Mouse (Mus musculus) lung, adult 18-20 months (tissue): ENCODE results near the gene Ptprd.

ENCODE experiments used
- DNase-seq, 2 experiments: peaks; one replicate each; pipeline ENCODE4 v3.0.0; 2022; ENCODE audit warnings: mixed read lengths in 2 of 2

The Ptprd gene

DNA sequence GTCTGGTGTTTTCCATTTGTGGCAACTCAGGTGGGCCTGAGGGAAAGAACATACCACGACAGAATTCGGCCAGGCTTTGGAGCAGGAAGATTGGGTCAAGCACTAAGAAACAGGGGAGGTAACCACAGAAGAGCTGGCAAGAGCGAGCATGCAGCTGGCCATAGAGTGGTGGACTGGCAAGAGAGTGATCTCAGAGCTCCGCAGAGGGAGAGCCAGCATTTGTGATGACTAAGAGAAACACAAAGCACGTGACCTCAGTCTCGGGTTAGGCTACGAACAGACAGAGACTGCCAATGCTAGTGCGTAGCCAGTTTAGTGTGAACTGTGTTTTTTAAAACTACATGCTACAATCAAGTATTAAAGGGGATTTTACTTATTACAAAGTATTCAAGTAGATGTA lies 1042.9 kb downstream of the Ptprd start:
- DNase-seq = no peak

DNA sequence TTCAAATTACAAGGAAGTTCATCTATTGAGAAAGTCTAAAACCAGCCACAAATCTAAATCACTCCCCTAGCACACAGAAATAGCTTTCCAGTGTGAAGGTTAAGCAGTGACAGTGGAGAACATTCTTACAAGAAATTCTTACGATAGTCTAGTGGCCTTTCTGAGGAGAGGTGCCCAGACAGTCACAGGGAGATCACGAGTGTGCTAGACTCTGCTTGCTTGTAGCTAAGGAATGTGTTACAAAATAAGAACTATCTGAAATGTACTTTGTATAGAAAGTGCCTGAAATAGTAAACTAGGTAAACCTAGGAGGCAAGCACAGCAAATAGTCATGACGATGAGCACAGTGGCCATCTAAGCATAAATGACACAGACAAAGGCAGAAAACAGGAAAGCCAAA lies 1054.2 kb downstream of the Ptprd start:
- DNase-seq = no peak

DNA sequence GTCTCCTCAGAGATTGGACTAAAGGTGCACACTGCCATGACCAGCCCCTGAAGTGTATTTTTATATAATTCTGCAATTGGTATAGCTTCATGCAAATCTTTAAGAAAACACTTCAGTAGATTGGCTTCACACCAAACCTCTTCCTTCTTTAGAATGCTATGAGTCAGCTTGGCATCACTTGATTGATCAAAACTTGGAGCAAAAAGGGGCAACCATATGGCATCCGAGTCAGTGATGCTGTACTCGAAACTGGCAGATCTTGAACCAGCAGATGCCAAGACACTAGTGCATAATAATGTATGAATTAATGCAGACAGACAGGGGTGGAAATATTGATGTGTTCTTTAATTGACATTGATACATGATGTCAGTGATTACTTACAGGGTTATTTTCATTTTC lies 1056.2 kb downstream of the Ptprd start:
- DNase-seq = no peak

DNA sequence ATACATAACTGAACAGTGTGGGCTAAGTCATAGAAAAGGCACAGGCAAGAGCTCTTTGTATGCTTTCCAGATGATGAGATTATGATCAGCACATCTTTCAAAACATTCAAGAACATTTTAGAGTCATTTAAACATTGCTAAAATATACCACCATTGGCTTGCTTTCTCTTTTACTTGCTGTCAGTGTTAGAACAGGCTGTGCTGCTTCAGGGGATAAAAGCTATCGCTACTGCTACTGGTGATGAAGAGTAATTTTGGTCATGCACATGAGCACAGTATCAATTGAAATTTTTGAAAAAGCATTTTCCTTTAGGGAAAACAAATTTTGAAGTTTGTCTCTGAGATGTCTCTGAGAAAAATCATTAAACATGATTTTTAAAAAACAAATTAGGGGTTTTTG lies 1056.7 kb downstream of the Ptprd start:
- DNase-seq = no peak

DNA sequence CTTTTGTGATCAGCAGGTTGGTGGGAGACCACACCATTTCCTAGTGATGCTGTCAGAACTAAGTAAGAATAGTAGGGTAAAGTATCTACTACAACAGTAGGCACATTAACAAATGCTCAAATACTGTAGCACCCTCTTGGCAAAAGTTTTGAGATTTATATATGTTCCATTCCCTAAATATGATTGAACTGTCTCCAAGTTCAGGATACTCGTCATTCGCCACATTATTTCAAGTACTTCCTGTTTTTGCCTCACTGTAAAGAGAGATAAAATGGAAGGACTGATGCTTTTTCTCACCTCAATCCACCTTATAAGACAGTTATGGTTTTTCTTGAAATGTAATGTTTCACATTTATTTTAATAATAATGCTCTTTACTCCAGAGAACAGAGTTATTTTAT lies 1086.9 kb downstream of the Ptprd start:
- DNase-seq = no peak

DNA sequence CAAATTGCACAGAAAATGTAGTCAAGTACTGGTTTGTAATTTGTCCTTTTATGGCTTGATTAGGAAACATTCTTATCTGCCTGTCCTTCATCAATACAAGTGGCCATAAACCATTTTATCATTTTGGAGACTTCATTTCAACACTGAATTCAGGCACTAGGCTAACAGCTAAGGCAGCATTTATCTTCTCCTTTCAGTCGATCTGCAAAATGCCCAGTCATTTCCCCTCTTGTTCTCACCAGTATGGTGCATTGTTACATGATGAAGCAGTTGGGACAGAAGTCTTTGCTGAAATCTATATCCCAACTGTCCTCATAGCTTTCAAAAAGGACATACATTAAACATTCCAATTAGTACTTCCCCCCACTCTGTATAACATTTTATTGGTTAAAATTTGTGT lies 1100.9 kb downstream of the Ptprd start:
- no peak for DNase-seq

DNA sequence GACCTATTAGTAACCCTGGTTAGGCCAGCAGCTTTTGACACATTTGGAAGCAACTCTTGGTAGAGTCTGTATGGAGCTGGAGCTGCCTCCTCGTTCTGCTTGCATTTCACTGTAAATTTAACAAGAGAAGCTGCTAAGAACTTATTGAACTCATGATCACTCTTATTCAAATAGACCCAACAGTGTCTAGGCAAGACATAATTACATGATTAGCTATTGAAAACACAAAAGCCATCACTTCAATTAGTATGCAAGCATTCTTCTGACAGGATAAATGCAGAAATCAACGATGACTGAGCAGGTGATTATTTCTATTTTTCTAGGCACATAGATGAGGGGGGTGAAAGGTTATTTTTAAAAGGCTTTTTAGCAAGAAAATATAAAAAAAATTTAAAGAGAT lies 1104.5 kb downstream of the Ptprd start:
- DNase-seq = no peak

DNA sequence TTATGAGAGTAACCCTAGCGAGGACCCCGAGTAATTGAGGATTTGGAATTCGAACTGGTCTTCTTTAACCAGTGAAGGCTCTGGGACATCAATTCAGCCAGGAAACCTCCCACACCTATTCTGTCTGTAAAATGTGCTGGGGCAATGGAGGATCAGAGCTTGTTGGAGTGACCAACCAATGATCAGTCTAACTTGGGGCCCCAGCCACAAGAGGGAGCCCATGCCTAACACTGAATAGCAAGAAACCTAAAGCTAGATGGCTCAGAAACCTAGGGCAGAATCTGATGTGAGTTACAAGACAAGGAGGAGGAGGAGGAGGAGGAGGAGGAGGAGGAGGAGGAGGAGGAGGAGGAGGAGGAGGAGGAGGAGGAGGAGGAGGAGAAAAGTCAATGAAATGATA lies 1128.6 kb downstream of the Ptprd start:
- DNase-seq = no peak

DNA sequence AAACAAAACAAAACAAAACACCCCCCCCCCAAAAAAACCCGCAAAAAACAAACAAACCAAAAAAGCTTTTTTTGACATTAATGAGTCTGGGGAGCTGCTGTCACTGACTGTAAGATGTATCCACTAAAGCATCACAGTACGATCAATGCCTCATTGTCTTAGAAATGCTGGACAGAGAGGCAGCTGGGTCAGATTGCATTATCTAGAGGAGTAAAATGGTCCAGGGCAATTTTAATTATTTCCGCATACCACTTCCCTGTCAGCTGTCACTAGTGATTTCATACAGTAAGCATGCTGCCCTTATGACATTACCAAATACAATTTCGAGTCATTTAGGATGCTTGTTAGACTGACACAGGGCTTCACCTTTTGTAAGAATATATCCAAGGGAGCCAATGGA lies 1134.2 kb downstream of the Ptprd start:
- DNase-seq = no peak

DNA sequence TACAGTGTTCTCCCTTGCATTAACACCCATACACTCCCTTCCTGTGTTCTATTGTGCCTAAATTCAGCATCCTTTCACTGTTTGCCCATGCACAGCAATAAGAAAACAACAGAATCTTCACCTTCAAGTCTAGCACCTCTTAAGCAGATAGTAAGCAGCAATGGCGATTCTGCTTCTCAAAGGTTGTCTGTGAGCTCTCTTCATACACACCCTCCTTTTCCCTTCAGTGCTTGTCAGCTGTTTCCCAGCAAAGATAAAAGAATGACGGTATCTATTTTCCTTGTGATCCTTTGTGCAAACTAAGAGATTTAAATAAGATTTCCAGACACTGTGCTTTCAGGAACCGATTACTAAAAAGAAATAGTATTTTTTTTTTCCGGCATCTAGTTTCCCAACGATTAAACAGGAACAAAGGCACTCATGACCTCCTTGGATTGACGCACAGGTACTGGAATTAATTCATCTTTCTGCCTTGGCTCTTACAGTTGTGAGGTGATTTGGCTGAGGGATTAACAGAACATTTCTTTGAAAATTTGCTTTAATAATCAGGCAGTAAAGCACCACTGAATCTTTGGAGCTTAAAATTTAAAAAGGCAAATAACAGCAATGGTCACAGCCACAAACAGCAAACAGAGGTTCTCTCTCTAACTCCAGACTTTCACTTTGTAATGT lies 1161.1 kb downstream of the Ptprd start:
- DNase-seq = no peak

DNA sequence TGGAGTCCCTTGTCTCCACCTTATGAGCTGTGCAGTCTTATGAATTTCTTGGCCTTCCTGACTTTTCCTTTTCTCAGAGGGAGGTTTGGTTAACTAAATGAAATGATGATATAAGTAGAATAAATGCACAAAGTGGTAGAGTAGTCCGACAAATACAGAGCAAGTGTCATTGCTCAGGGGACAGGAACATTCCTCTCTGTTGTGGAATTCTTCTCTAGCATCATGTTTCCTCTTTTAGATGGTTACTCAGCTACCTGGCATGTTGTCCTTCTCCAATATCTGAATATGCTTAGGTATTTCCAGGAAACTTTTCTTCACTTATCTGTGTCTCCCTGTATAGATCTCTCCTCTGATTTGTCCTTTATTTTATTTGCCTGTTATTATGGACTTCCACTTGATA lies 1207.3 kb downstream of the Ptprd start:
- no peak for DNase-seq

DNA sequence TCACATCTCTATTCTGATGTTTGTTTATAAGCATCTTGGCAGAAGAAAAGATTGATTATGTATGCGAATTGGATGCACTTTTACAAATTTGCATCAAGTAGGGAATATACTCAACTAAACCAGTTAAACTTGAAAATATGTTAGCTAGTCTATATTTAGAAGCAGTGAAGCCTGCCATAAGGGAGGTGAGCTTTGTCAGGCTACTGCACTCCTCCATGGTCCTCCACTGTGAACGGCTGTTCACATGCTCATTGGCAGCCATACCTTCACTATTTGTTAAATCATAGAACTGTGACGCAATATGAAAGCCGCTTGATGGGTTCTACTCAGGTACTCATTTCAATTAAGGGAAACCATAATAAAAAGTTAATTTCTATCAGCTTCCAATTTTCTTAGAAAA lies 1215.6 kb downstream of the Ptprd start:
- no peak for DNase-seq

DNA sequence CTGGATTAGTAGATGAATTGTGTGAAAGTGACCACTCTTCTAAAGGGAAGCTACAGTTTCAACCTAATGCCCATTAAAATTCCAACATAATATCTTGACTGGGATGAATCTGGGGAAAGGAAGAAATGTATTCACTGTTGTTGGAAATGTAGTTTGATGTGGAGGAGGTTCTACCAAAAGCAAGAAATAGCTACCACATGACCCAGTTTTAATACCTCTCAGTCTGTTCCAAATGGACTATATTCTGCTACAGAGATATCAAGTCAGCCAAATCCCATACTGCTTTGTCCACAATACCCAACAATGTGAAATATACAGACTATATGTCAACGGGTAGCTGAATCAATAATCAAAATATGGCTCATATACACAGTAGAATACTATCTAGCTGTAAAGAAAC lies 1221.8 kb downstream of the Ptprd start:
- no peak for DNase-seq

DNA sequence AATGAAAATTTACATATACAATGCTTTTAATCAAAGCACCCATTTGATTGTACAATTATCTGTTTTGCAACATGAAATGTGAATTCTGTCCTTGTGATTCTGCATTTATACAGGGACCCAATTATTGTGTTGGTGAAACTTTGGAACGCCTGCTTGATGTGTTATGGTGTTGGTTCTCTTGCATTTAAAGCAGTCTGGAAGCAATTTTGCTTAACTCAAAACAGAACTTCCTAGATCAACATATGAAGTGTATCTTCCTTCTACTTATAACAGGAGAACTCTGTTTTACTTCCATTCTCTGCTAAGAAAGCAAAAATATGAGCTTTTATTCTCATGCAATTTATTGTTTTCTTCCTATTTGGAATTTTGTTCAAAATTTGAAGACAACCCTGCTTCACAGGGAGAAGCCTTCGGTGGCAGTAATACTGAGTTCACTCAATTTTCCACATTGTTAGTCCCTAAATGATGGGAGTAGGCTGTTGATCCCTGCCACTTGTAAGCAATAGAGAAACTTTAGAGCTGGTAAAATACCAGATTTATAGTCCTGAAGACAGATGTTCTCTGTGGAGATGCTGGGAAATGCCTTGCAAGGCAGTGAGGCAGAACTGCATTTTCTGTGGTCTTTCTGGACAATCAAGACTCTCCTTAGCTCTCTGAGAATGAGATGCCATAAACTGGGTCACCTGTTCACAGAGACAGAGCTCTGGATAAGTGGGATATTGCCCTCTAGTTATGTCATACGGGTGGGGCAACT lies 1234.5 kb downstream of the Ptprd start:
- DNase-seq = no peak

DNA sequence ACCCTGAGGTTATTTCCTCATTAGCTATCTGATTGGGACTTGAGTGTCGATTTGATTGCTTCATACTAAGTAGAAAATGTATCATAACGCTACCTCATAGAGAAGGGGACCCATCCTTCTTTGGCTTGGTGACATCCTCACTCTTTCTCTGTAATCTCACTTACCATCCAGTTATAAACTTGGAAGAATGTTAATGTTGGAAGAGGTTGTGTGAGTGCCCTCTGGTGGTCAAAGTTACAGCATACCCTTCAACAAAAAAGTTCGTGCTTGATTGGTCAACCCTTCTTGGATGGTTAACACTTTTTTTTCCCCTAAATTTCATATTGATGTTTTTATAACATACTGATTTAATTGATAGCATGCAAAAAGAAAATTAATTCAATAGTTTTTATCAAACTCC lies 1263.5 kb downstream of the Ptprd start:
- peak in 1 of 2 experiments; percentile 2 for DNase-seq

DNA sequence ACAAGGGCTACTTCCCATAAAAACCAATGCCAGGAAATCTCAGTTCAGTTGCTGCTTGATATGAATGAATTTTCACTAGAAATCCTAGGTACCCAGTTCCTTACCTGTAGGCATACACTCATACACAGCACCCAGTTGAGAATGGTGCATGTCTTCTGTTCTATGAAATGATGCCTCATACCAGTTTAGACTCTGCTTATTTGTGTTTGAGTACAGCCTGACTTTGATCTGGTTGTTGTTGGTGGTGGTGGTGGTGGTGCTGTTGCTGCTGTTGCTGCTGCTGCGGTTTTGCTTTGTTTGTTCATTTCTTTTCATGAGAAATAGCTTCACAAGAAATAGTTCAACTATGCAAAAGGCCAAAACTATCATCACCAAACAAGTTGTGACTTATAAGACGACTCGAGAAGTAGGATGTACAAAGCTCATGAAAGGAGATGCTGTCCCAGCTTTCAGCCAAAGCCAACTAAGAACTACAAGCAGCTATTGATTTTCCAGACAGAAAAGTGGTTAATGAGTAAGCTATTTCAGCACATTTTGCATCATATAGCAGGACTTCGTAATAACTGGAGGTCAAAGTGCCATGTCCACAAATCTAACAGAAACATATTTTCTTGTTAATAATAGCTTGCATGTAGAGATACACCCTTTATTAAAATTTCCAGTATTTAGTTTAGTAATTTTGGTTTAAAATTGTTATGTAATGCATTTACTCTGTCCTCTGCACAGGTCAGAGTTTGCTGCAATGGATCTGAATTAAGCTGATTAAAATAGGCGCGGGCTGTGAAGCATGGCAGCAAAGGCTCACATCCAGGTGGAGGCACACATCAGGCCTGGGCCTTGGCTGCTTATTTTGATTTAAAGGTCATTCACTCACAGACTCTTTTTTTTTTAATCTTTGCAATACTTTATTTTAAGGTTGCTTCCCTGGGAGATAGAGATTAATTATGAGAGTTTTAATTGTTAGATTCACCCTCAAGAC lies 1270.1 kb downstream of the Ptprd start:
- DNase-seq = no peak

DNA sequence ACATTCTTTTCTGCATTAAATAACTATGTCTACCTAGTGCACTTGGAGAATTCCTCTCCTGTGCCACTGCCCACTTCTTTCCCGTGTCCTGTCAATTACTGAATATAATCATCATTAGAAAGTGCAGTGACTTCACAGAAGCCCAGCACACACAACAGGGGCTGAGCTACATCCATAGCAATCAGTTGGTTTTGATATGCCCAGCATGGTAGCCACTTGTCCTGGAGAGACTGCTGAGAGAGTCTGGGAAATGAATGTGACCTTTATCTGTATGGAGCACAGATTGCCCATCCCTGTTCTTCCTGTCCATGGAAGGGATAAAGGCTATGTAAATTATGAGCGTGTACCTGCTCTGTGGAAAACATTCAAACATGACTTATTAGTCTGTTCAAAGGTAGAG lies 1280.2 kb downstream of the Ptprd start:
- no peak for DNase-seq

DNA sequence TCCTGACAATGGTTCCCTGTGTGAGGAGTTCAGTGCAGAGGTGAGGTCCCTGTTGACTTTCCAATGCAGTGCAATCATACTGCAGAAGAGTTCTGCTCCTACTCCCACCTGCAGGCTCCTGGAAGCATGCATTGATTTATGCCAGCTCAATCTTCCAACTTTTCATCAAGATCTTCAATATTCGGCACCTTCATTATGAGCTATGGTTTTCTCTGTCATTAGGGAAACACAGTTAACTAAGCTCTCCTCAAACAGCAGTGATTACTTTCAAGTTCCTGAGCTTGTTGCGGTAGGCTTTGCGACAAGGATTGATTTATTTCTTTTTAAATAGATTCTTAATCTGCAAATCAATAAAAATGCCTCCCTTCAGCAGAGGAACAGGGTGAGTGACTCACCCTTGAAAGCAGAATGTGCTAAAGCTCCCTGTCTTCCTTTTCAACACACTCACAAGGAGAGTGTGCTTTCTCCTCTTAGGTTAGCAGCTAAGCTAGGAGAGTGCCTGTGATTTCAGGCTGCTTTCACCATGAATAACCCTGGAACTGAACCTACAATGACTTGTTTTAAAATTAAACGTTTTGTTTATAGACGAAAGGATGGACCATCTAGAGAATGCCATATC lies 1298.1 kb downstream of the Ptprd start:
- DNase-seq = no peak

DNA sequence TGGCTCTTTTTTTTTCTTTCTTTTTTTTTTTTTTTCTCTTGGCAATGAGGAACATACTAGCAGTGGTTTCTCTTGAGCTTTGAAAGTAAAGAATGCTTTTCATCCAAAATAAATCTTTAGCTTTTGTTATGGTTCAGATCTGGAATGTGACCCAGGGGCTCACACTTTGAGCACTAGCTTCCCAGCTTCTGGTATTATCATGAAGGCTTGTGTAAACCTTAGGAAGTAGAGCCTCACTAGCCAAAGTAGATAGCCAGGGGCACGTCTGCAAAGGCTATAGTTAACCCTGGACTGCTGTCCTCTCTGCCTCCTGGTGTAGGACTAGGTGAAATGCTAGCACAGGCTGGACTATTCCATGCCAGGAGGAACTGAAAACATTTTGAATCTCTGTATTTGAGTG lies 1310.1 kb downstream of the Ptprd start:
- no peak for DNase-seq

DNA sequence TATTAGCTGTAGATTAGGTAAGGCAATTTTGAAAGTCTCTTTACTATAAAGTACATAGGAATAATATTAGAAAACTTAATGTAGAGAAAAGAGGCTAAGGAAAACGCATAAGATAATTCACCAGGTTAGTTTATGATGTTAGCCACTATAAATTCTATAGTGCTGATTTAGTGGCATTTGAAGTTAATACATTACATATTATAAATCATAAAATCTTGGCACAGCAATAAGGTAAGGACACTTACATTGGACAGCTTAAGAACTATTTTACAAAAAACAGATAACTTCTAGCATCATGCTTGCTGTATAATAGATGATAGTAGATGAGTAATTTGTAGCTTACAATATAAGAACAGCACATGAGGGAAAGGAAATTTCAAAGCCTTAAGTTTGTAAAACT lies 1322.1 kb downstream of the Ptprd start:
- DNase-seq = no peak

DNA sequence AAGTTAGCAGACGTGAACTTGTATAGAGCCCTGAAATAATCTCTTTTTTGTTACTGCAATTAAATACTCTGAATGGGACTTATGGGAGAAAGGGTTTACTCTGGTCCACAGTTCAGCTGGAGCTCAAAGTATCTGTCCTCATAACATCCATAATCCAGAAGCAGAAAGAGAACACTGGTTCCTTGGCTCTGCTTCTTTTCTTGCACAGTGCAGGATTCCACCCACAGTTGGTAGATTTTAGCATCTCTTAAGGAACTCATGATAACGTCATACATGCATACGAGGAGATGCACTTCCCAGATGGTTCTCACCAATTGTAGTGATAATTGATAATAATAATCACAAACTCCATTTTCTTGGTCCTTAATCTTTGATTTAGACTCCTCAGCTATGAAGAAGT lies 1330.2 kb downstream of the Ptprd start:
- DNase-seq = no peak

DNA sequence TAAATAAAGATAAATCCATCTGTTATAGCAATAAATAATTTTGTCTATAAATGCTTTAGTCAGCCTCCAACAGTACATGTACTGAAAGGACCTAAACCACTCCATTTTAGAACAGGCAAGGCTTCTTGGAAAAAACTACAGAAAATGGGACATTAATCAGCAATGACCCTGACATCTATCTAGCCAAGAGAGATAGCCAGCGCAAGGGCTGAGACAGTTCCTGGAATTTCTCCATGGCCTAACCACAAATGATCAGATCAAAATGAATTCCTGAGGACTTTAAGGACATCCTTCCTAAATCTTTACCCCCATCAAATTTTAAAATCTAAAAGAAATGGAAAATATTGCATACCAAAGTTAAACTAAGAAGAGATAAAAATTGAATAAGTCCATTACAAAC lies 1340.8 kb downstream of the Ptprd start:
- no peak for DNase-seq

DNA sequence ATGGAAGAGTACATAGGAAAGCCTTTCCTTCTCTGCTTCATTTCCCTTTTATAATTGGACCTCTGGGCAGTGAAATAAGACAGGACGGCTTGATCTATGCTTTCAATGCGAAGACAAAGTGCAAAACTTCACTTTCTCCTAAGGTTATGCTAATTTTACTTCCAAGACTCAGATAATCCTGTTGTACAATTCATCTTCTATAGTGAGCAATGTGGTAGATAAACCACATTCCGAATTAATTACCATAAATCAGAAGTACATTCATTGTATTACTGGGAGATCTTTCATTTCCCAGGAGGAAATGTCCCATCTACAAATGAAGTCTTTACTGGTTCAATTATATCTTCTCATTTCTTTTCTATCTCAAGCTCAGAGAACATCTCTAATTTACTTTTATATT lies 1346.2 kb downstream of the Ptprd start:
- DNase-seq = no peak
